Mouse (Mus musculus) heart, adult 10 weeks (tissue): ENCODE results near the gene Cul3. TPM values are rescaled to one million over a fixed set of nuclear protein-coding genes. Genes with fewer than 3 reads are reported as not detected.

Experiments used
- polyA plus RNA-seq: library from polyadenylated mRNA; stranded (reverse); fragments of 350-450 nt; fragmentation: Illumina TruSeq; extraction: RNeasy Lipid Tissue Mini Kit (QIAGEN cat#74804); gene quantifications from one replicate; pipeline ENCODE4 v1.2.3, GENCODE M21; 2014; ENCODE audit warnings: low read depth, low replicate concordance

The Cul3 gene
- polyA plus RNA-seq = 134 TPM

GRCm38 (mm10) chr1:80340436-80341376 lies at the start of gene Cul3:
Gene Cul3 (minus strand): TSS chr1:80340480.

GRCm38 (mm10) chr1:80218268-80218667 lies 122.0 kb downstream of the Cul3 start, which contains the start of gene Fam124b:
Gene Fam124b (minus strand): TSS chr1:80218473.

Other genes starting within 250 kb of the Cul3 start
- 1.6 TPM for gene Fam124b, start 122.0 kb downstream of the Cul3 start, polyA plus RNA-seq
- not detected for gene Gm45261, start 121.0 kb upstream of the Cul3 start, polyA plus RNA-seq